Mouse (Mus musculus): Measurements from ENCODE around the gene Spen.

- no peak for TF ChIP-seq CTCF (IDR thresholded peaks at IDR 0.05)
- TF ChIP-seq EP300 (IDR thresholded peaks at IDR 0.05), result no peak
Measured at GRCm38 (mm10) chr4:141464722-141465121, 73.7 kb downstream of the Spen start.
